Mouse (Mus musculus) kidney, adult 2 months (tissue): Measurements from ENCODE around the gene Zfp74.

Source experiments
- CTCF ChIP-seq: fragments of 200-500 bp; conservative IDR thresholded peaks from 2 replicates; pipeline ENCODE4 v1.5.1; 2011; ENCODE audit warnings: low read depth, mild to moderate bottlenecking, control low read depth, low read length, moderate library complexity, mixed read lengths; ENCODE audit not compliant: insufficient read depth, insufficient read length
- POLR2A ChIP-seq: fragments of 200-500 bp; IDR thresholded peaks from one replicate; pipeline ENCODE4 v1.6.1; 2011; ENCODE audit warnings: low read depth, low read length, control low read depth

DNA sequence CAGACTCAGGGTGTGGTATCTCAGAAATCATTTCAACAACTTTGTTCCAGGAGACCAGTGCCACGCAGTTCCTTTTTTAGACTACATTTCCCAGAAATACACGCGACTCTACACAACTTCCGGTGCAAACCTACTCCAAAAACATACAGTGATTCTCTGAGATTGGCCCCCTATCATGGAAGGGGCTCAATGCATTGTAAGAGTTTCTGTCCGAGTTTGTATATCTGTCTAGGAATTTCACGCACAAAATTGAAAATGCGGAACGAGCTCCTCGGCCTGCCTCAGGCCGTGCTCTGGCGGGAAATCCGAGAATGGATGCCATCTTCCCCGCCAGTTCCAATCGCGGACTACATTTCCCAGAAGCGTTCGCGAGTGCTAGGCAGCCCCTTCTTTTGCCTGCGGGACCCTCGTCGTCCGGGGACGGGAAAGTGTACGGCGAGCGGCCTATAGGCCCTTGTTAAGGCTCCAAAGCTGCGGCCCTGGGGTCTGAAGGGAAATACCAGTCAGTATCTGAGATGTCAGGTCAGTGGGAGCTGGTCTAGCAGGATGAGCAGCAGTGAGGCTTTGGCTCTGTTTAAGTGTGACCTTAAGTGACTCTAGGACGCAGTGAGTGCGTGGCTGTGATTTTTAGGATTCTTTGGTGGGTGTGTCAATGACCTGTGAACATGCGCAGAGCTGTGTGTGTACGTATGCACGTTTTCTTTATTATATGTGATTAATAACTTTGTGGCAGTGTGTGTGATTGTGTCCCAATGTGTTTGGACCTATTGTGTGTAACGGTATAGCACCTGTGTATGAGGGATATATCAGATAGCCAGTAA is 45.5 kb downstream of the Zfp74 start, which contains the start of gene Zfp383:
- no peak for TF ChIP-seq CTCF
- TF ChIP-seq POLR2A = no peak
